Mouse (Mus musculus): ENCODE measurements around the gene Pcnx4. TPM values are rescaled to one million over a fixed set of nuclear protein-coding genes. Genes with fewer than 3 reads are reported as not detected.

Pcnx4 gene
- 18.0 TPM for polyA plus RNA-seq (2021)

- ATAC-seq, result peak; percentile 98
- no peak for TF ChIP-seq CTCF (IDR thresholded peaks at IDR 0.05)
- in situ Hi-C loops (cut with MboI; ENCODE audit: low pct_unique_long_range_greater_than_20kb), result no loop called here
These were observed at the start of gene Pcnx4 for GRCm38 (mm10) chr12:72536021-72536597. Gene Pcnx4, plus strand, starts transcription at chr12:72536383.

GRCm38 (mm10) chr12:72487498-72487897 is 48.7 kb upstream of the Pcnx4 start:
- H3K27me3 ChIP-seq, result peaks cover 3% of the 10 kb centered on the region
- POLR2A ChIA-PET, result no interaction called here
- no peak for DNase-seq (ENCODE audit: low read depth, low spot score)
- no peak for TF ChIP-seq CTCF (IDR thresholded peaks at IDR 0.05)
- in situ Hi-C loops (cut with MboI; ENCODE audit: low pct_unique_long_range_greater_than_20kb), result no loop called here
- CTCF ChIA-PET, result interaction anchor here (1.1 kb wide), 1 partner anchor 12 kb away, joined by 3 read pairs; no protein-coding TSS in a partner anchor
- no peak for ATAC-seq

More at GRCm38 (mm10) chr12:72536021-72536597, at the start of gene Pcnx4:
- no peaks in the 10 kb centered on the region for H3K27me3 ChIP-seq
- ChIA-PET POLR2A (no interaction called here), CTCF (no interaction called here)
- DNase-seq (ENCODE audit: low read depth, low spot score), result peak; percentile 34

DNA sequence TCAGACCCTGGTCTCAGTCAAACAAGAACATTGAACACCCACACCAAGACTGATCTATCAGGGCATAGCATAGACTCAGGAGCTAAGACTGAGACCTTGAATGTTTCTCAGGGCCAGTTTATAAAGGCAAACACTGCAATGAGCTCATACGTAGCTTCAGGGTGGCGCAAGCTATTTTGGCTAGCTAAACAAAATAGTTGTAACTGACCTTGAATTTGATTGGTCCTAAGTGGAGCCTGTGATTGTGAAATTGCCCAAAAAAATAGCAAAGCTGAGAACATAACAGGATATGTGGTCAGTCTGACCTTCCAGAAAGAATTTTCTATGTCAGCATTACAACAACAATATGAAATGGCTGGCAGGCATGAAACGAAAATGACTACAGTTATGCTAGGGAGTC is 46.2 kb upstream of the Pcnx4 start:
- peaks cover 6% of the 10 kb centered on the region for H3K27me3 ChIP-seq
- DNase-seq (ENCODE audit: low read depth, low spot score) (no peak), ATAC-seq (no peak)
- CTCF ChIA-PET, result no interaction called here
- POLR2A ChIA-PET, result no interaction called here
- no peak for TF ChIP-seq CTCF (IDR thresholded peaks at IDR 0.05)
- in situ Hi-C loops (cut with MboI; ENCODE audit: low pct_unique_long_range_greater_than_20kb), result no loop called here

GRCm38 (mm10) chr12:72491063-72491719 is 45.0 kb upstream of the Pcnx4 start:
- DNase-seq (ENCODE audit: low read depth, low spot score) (no peak), ATAC-seq (no peak)
- peaks cover 14% of the 10 kb centered on the region for H3K27me3 ChIP-seq
- POLR2A ChIA-PET, result no interaction called here
- TF ChIP-seq CTCF (IDR thresholded peaks at IDR 0.05), result no peak
- CTCF ChIA-PET, result no interaction called here
- in situ Hi-C loops (cut with MboI; ENCODE audit: low pct_unique_long_range_greater_than_20kb), result no loop called here

DNA sequence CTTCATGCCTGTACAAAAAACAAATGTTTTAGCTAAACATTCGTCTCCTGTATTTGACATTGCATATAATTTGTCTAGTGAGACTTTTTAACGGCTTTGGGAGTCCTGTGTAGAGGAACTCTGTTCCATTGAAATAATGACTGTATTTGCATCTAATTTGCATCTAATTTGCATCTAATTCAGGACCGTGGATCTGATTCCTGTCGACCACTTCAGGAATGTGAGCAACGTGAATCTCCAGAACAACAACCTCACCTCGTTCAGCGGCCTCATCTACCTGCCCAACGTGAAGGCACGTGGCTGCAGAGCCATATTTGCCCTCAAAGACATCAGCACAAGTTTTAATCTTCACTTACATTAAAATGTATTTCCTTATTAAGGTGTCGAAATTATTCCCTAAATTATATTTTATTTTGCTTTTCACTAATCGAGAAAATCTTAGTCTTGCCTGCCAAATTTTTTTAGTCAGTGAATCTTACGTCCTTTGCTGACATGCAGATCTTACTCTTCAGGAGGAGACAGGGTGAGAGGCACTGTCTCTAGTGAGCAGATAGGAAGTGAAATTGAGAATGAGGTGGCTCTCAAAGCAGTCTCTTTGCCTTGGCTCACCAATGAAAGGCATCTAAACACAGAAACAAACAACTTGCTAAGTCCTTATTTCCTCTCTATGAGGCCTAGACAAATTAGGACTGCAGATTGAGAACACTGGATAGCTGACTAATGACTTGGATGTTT is 39.1 kb upstream of the Pcnx4 start:
- peaks cover 42% of the 10 kb centered on the region for H3K27me3 ChIP-seq
- ATAC-seq (no peak), DNase-seq (ENCODE audit: low read depth, low spot score) (no peak)
- in situ Hi-C loops (cut with MboI; ENCODE audit: low pct_unique_long_range_greater_than_20kb), result no loop called here
- no peak for TF ChIP-seq CTCF (IDR thresholded peaks at IDR 0.05)
- ChIA-PET POLR2A (no interaction called here), CTCF (no interaction called here)

DNA sequence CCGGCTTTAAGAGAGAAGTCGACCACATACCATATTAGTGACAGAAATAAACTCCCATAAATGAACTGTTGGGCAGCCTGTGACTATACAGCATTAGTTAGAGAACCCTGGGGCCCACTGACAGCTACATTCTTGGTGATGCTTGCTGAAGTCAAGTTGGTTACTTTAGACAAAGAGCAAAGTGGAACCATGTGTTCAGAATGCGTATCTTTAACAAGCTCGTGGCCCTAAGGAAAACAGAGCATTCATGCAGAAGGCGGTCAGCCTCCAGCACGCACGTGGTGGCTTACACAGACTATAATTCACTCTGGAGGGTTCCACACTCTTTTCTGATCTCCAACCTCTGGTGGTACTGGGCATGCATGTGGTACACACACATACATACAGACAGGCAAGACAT is 26.6 kb upstream of the Pcnx4 start:
- in situ Hi-C loops (cut with MboI; ENCODE audit: low pct_unique_long_range_greater_than_20kb), result no loop called here
- POLR2A ChIA-PET, result interaction anchor here (0.6 kb wide), 1 partner anchor 8 kb away, joined by 3 read pairs; no protein-coding TSS in a partner anchor
- no peak for ATAC-seq
- CTCF ChIA-PET, result interaction anchor here (1.3 kb wide), 1 partner anchor 34 kb away, joined by 3 read pairs; no protein-coding TSS in a partner anchor
- DNase-seq (ENCODE audit: low read depth, low spot score), result no peak
- H3K27me3 ChIP-seq, result peaks cover 43% of the 10 kb centered on the region
- no peak for TF ChIP-seq CTCF (IDR thresholded peaks at IDR 0.05)

GRCm38 (mm10) chr12:72515446-72515845 is 20.7 kb upstream of the Pcnx4 start:
- TF ChIP-seq CTCF (IDR thresholded peaks at IDR 0.05), result peak; percentile 52
- ATAC-seq (no peak), DNase-seq (ENCODE audit: low read depth, low spot score) (no peak)
- H3K27me3 ChIP-seq, result peaks cover 44% of the 10 kb centered on the region
- ChIA-PET CTCF (interaction anchor here (1.2 kb wide), 1 partner anchor 139 kb away, joined by 3 read pairs; no protein-coding TSS in a partner anchor), POLR2A (no interaction called here)
- in situ Hi-C loops (cut with MboI; ENCODE audit: low pct_unique_long_range_greater_than_20kb), result no loop called here

GRCm38 (mm10) chr12:72518114-72518728 is 18.0 kb upstream of the Pcnx4 start:
- ATAC-seq (no peak), DNase-seq (ENCODE audit: low read depth, low spot score) (no peak)
- ChIA-PET CTCF (interaction anchor here (1.3 kb wide), 1 partner anchor 56 kb away, joined by 3 read pairs; no protein-coding TSS in a partner anchor), POLR2A (interaction anchor here (0.6 kb wide), 1 partner anchor 8 kb away, joined by 3 read pairs; no protein-coding TSS in a partner anchor)
- in situ Hi-C loops (cut with MboI; ENCODE audit: low pct_unique_long_range_greater_than_20kb), result no loop called here
- H3K27me3 ChIP-seq, result peaks cover 33% of the 10 kb centered on the region
- no peak for TF ChIP-seq CTCF (IDR thresholded peaks at IDR 0.05)

- ChIA-PET POLR2A (no interaction called here), CTCF (interaction anchor here (1.3 kb wide), 1 partner anchor 58 kb away, joined by 3 read pairs; no protein-coding TSS in a partner anchor)
- ATAC-seq (no peak), DNase-seq (ENCODE audit: low read depth, low spot score) (no peak)
- peaks cover 26% of the 10 kb centered on the region for H3K27me3 ChIP-seq
- no peak for TF ChIP-seq CTCF (IDR thresholded peaks at IDR 0.05)
- in situ Hi-C loops (cut with MboI; ENCODE audit: low pct_unique_long_range_greater_than_20kb), result no loop called here
These were observed 16.8 kb upstream of the Pcnx4 start for GRCm38 (mm10) chr12:72519352-72519751.

DNA sequence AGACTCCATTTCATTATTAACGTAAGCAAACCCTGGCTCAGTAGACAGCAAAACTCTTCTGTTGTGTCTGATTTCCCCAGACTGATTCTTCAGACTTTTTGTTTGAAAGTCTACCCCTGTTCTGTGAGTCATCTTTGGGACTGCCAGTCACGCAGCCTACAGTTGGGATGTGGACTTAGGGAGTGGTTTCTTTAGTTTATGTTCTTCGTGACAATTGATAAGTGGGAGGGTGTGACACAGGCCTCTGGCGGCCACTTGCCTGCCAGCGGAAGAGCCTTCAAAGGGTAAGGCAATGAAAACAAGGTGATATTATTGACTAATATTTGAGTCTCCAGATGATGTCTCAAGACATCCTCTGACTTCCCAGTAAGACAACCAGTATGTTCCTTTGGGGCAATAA is 16.3 kb upstream of the Pcnx4 start:
- in situ Hi-C loops (cut with MboI; ENCODE audit: low pct_unique_long_range_greater_than_20kb), result no loop called here
- ChIA-PET CTCF (no interaction called here), POLR2A (no interaction called here)
- no peak for TF ChIP-seq CTCF (IDR thresholded peaks at IDR 0.05)
- peaks cover 22% of the 10 kb centered on the region for H3K27me3 ChIP-seq
- ATAC-seq (no peak), DNase-seq (ENCODE audit: low read depth, low spot score) (no peak)

Measured in Patski (cell line).